Mouse (Mus musculus): Measurements from ENCODE around the gene Tmem120b.
A peak's percentile ranks its signal among the peaks of the same experiment; 100 is the strongest.

Gene Tmem120b

DNA sequence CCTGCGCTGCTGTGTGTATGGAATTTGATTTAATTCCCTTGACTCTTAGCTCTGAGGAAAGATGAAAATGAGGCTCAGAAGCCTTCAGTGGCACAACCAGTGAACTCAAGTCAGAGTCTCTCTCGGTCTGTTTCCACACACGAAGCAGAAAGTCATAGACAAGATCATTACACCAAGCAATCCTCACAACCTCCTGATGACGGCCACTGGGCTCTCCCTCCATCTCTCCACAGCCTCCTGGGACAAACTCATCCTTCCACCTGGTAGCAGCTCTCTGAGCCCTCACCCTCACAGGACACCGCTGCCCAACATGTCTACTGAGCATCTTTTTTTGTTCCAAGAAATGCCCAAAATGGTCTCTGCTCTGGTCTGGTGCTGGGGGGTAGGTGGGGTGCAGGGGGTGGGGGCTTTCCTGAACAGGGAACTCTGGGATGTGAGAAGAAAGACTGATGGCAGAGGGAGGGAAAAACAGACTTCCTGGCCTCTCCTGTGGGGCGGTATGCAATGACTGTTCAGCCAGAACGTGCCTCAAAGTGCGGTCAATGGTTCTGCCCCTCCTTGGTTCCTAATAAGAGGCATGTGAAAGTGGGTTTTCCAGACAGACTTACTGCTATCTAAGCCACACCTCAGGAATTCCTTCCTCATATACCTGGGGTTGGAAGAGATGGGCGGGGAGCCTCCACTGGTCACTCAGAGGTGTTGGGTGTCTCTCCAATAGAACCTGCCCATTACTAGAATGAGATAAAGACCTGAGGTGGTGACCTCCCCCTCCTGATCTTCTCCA is 62.0 kb downstream of the Tmem120b start:
- no peak for DNase-seq

DNA sequence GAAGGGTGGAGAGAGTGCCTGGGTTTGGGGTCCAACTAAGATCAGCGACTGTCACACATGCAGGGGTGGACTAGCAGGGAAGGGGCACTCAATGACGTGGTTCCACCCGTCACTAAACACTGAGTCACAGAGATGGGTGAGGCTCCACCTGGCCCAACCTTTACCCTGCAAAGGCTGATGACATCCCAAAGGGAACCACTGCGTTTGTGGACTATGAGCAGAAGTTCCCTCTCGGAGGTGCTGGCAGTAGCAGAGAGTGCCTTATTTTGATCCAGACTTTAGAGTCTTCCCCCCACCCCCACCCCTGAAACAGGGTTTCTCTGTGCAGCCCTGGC is 62.6 kb downstream of the Tmem120b start:
- no peak for DNase-seq

GRCm38 (mm10) chr5:123132308-123133071 is 64.3 kb downstream of the Tmem120b start, which contains the start of gene Rhof:
Rhof (minus strand) TSS chr5:123132692.
- peak; percentile 86 for DNase-seq

- DNase-seq: peak; percentile 86
Measured at GRCm38 (mm10) chr5:123133083-123133783, 65.0 kb downstream of the Tmem120b start.

GRCm38 (mm10) chr5:123133784-123134143 is 65.5 kb downstream of the Tmem120b start:
- DNase-seq: no peak

GRCm38 (mm10) chr5:123134186-123134874 is 66.1 kb downstream of the Tmem120b start:
- peak; percentile 67 for DNase-seq

DNA sequence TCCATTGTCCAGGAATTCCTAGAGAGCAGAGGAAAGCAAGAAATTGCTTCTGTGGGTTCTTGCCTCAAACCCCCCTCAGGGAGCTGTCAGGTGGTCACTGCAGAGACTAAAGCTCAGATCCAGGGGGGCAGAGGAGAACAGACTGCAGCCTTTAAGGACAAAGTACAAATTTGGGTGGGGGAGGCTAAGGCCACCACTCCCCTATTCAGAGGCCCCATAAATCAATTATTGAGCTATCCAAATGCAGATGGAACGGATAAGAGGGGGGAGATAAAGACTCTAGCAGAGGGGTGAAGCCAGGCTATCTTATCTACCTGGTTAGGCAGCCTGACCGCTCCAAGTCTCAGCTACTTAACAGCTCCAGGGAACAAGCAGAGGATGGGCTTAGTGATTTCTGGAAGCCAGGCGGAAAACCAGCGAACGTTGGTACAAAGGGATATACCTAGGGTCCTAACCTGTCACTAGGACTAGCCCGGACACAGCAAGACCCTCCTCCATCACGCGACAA is 66.7 kb downstream of the Tmem120b start:
- no peak for DNase-seq

- peak; percentile 73 for DNase-seq
Measured at GRCm38 (mm10) chr5:123135471-123136360, 67.5 kb downstream of the Tmem120b start.

- DNase-seq: peak; percentile 67
Measured at GRCm38 (mm10) chr5:123136361-123137043, 68.3 kb downstream of the Tmem120b start.

- DNase-seq: peak; percentile 67
Measured at GRCm38 (mm10) chr5:123137044-123137909, 69.1 kb downstream of the Tmem120b start.

GRCm38 (mm10) chr5:123137910-123138229 is 69.7 kb downstream of the Tmem120b start:
- DNase-seq: no peak

DNA sequence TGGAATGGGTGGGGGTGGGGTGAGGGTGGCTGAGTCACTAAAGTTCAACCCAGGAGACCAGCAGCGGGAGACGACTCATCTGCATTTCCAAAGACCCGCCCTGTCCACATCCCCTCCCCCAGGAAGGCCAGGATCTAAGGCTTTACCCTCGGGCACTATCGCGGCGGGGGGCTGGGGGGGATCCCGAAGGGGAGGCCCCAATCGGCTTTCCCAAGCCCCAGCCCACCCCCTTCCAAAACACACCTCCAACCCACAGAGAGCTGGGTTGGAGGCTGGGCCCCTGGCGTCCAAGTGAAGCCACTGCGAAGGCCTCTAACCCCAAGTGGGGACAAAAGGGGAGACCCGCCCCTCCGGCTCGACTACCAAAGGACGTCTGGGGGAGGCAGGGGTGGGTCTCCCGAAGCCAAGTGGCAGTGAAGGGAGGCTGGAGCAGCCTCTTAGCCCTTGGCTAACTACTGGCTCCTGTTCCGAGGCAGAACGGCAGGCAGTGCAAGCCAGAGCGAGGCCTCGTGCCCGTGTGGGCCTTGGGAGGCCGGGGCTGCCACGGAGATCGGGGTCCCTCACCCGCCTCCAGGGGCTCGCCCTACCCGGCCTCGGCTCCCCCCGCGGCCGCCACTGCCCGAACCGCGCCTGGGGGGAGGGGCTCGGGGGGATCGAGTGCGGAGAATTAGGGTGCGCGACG is 70.2 kb downstream of the Tmem120b start:
- no peak for DNase-seq

DNA sequence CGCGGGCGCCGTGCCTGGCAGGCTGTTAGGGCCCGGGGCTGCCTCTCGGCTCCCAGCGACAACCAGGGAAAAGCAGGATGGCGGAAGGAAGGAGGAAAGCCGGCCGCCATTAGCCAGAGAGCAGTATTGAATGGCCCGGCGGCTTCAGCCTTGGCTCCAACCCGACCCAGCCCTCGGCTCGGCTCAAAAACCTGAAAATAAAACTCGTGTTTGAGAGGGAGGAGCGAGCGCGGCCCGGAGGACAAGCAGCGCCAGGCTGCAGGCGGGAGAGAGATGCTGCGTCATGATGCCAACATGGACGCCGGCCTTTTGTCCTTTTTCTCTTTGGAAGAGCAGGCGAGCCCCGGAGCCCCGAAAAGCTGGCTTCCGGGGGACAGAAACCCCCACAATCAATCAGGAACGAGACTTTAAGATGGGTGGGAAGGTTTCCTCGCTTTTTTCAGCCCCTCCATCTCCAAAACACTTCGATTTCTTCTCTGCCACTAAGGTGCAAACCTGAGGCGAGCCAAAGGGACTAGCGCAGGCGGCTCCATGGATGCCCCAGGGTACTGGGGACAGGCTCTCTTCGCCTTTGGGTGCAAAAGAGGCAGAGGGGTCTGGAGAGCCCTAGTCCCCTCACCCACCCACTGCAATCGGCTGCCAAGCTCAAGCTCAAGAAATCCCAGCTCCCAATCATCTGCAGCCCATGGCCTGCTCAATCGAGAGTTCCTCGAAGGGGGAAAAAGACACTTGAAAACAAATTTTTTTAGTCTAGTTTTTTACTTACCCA is 70.9 kb downstream of the Tmem120b start:
- DNase-seq: peak; percentile 91

- no peak for DNase-seq
Measured at GRCm38 (mm10) chr5:123139722-123140627, 71.8 kb downstream of the Tmem120b start.

GRCm38 (mm10) chr5:123140694-123141554 is 72.7 kb downstream of the Tmem120b start:
- peak; percentile 91 for DNase-seq

DNA sequence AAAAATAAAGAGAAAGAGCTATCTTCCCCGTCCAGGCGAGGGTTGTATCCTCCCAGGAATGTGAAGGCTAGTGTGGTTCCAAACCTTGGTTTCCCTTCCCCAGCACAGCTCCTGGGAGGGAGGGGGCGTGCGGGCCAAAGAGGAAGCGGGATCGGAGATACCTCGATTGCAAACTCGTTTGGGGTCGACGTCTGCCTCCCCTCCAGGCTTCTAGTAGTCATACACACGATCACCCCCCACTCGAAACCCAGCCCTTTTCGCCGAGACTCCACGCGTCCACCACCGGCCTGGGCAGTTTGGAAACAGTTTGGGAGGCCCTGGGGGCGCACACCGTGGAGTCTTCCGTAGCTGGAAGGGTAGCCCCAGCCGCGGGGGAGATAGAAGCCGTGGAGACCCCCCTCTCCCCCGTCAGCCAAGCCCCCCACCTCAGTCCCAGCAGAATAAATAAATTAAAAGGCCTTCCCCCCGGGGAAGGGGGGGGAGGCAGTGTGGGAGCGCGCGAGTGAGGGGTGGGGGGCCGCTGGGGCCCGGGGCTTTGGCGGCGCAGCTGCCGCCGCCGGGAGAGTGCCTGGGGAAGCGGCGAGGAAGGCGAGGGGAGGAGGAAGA is 73.4 kb downstream of the Tmem120b start:
- DNase-seq: peak; percentile 59

Measured in cerebellum, adult 11 months (tissue).